Comparison of ENCODE assay signal across 17 mouse cellular contexts in genomic region chr2:28676005-28676404, GRCm38 (mm10). TPM values are rescaled to one million over a fixed set of nuclear protein-coding genes. Genes with fewer than 3 reads are reported as not detected.
"Had no signal": no experiment of that assay in that cellular context is flagged by ENCODE, and none has a peak within 500 bp of the region (broad histone marks: within the 10 kb centered on the region; RNA-seq: fewer than 3 reads in every experiment).

No protein-coding gene starts in this region.

- H3K27ac ChIP-seq: kidney, embryonic 15.5 days; left cerebral cortex, adult 2 months; limb, embryonic 10.5 days; midbrain, embryonic 13.5 days; neural tube, embryonic 12.5 days had no signal

- H3K4me2 ChIP-seq: kidney, embryonic 15.5 days; midbrain, embryonic 13.5 days; neural tube, embryonic 12.5 days had no signal

- H3K4me1 ChIP-seq: kidney, embryonic 15.5 days; limb, embryonic 10.5 days; midbrain, embryonic 13.5 days; neural tube, embryonic 12.5 days had no signal

- H3K9me3 ChIP-seq: kidney, embryonic 15.5 days; limb, embryonic 10.5 days; midbrain, embryonic 13.5 days; neural tube, embryonic 12.5 days had no signal

- H3K4me3 ChIP-seq: kidney, embryonic 15.5 days; left cerebral cortex, adult 2 months; limb, embryonic 10.5 days; midbrain, embryonic 13.5 days; myocyte; neural tube, embryonic 12.5 days had no signal

- ATAC-seq: hindbrain, embryonic 16.5 days; inflammation-experienced regulatory T-cells, adult 6 months; lung, postnatal 0 days; midbrain, embryonic 13.5 days had no signal

- H3K27me3 ChIP-seq: kidney, embryonic 15.5 days; midbrain, embryonic 13.5 days; neural tube, embryonic 12.5 days had no signal

- H3K9ac ChIP-seq: kidney, embryonic 15.5 days; midbrain, embryonic 13.5 days; neural tube, embryonic 12.5 days had no signal

- DNase-seq: kidney, adult 2 months; kidney, postnatal 14 days; lung, adult 2 months; lung, postnatal 36 days; right cerebral cortex, postnatal 4 days; spleen, adult 18-20 months; thymus, adult 2 months; thymus, postnatal 25 days had no signal

RNA-seq across cellular contexts. Expression of gene Ak8, which starts 24.0 kb away (rescaled TPM):
- polyA plus RNA-seq: inflammation-experienced regulatory T-cells, adult 6 months had no signal

RNA-seq across cellular contexts. Expression of gene Gfi1b, which starts 54.2 kb away (rescaled TPM):
- polyA plus RNA-seq: hindbrain, embryonic 16.5 days; inflammation-experienced regulatory T-cells, adult 6 months; myocyte had no signal
